Mouse (Mus musculus) regulatory T cell (primary cell): ENCODE data around the gene Nr1h4.

Experiments used
- in situ Hi-C: fragments of 300-600 bp; cut with MboI, MseI; formaldehyde crosslinking; loops from one replicate; pipeline ENCODE4 v1.15.1; 2025; ENCODE audit warnings: high pct_unique_total_duplicates

Nr1h4 gene

DNA sequence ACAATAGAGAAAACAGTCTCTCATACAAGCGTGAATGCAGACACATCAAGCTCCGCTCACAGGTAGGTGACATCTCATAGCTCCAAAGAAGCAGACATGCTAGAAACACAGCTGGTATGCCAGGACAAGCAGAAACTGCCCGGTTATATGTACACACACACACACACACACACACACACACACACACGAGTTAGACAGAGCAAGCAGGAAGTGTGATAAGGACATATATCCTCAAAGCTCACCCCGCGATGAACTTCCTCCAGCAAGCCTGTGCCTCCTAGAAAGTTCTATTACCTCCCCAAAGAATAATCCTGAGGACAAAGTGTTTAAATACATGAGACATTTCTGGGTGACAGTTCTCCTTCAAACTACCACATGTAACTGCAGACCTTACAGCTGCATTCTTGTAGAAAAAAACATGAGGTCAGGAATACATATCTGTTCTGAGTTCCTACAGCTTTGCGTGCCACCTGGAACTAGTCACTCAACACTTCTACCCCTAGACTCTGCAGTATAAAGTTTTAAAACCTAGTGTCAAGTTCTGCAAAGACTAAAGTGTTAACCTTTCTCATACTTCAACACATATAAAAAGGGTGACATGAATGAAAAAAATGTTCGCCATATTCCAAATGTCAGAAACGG lies 11.5 kb downstream of the Nr1h4 start:
- in situ Hi-C loops: no loop called here

DNA sequence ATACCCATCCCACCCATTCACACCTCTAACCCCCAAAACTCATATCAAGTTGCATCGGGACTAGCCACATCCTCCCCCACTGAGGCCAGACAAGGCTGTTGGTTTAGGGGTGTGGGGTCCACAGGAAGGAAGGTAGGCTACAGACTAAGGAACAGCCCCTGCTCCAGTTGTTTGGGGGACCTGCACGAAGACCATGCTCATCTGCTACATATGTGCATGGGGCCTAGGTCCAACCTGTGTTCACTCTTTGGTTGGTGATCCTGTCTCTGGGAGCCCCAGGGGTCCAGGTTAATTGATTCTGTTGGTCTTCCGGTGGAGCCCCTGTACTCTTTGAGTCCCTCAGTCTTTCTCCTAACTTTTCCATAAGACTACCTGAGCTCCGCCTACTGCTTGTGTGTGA lies 13.0 kb downstream of the Nr1h4 start:
- in situ Hi-C loops: no loop called here

DNA sequence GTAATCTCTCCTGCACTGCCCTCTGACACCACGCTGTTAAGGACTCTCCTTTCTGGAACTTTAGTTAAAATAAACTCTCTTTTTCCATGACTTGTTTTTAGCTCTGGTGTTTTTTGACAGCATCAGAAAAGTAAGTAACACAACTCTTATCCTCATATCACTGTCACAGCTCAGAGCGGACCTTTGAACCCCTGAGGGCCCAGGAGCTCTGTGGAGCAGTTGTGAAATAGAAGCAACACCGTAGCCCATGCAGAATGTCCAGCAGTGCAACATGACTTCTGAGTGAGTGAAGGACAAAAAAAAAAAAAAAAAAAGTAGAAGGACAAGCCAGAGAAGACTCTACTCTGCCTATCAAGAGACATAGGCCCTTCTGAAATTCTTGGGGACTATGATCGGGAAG lies 14.2 kb downstream of the Nr1h4 start:
- in situ Hi-C loops: no loop called here

DNA sequence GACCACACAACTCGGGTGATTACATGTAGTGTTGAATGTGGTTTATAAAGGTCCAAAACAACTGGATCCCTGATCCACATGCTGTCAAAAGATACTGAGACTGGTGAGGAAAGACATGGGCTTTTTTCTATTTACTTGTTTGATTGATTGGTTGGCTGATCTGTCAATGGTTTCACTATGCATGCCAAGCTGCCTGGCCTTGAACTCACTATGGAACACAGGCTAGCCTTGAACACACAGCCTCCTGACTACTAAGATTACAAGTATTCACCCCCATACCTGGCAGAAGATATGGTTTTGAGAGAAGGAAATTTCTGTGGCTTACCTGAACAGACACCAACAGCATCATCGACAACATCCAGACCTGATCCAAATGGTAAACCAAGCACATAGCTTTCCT lies 15.0 kb downstream of the Nr1h4 start:
- in situ Hi-C loops: no loop called here

DNA sequence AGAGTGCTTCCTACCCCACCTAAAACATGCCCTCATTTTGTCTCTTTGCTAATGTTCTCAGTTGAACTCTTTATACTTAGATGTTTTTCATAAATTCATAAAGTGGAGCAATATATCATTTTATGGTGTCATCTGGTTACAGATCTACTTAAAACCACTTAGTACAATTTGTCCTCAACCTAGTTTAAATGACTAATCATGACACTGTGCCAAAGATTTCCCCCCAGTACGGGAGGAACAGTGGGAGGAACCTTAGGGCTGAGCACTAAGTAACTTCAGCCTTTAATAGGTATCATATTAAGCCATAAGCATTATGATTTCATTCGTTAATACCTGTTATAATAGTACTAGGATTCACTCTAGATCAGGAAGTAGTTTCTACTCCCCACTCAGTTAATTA lies 17.6 kb downstream of the Nr1h4 start:
- in situ Hi-C loops: no loop called here

DNA sequence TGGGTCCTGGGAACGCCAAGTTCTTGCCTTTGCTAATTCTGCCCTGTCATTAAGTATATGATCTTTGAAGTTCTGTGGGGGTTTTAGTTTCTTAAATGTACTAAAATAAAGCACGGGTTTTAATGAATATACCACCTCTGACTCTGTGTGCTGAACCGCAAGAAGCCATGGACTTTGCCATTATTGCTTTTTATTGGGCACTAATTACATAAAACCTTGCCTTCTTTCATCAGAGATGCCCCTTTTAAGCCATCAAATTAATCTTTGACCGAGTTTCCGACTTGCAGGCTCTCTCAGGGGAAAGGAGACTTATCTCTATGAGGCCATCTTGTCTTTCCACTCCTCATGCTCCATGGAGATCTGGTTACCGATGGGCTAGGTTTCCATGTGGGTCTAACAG lies 20.8 kb downstream of the Nr1h4 start:
- in situ Hi-C loops: no loop called here

DNA sequence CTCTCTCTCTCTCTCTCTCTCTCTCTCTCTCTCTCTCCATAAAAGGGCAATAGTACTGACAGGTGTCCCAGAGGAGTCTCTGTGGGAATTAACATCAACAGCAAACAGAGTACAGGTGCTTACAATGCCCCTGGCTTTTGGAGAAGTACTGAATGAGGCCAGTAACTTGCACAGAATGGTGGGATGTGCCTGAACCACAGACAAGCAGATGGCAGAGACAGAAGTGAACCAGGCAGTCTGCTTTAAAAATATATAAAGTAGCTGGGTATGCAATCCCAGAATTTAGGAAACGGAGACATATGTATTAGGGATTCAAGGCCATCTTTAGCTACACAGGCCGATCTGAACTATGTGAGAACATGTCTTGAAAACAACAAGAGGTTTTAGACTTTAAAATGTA lies 22.8 kb downstream of the Nr1h4 start:
- in situ Hi-C loops: no loop called here

DNA sequence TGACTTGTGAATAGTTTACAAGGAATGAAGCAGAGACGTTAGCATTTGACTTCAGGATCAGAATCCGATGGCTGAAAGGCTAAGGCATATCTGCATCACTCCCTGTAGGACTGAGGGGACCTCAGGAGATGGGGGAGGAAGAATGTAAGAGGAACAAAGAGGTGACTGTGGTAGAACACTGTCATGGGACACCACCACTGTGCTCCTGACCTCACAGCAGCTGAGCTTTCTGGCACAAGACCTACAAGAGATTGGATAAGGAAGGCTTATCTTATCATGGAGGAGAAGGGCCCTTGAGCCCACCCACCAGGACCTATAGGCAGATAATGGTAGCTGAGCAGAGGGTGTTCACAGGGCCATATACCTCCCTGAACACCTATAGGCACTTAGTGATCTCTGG lies 24.8 kb downstream of the Nr1h4 start:
- in situ Hi-C loops: no loop called here

DNA sequence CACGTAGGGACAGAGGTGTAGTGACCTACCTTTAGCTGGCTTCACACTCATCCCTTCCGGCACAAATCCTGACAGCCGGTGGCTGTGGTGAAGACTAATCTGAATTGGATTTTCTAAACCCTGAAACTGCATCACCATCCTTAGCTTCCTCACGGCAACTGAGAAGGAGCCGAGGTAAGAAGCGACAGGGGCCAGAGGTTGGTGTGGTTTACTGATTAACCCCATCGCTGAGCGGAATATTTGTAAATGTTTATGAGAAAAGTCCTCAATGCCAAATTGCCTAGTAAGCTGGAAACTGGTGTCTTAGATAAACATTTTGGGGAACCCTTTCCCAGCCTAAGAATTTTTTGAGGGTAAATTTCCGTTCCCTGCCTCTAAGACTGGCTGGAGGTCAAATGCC lies 26.9 kb downstream of the Nr1h4 start:
- in situ Hi-C loops: no loop called here

DNA sequence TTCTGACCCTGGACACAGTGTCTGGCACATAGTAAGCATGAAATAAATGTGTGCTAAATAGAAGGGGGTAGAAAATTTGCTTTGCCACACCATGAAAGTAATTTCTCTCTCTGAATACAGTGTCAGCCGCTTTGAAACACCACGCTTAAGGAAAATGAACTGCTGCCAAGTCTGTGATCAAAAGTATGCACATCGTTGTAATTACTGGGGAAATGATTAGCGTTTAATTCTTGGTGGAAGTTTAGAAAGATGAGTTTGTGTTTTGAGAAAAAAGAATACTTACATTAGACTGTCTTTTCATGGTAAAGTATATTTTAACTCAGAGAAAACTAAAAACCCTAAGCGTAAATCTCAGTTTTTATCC lies 27.8 kb downstream of the Nr1h4 start:
- in situ Hi-C loops: no loop called here

DNA sequence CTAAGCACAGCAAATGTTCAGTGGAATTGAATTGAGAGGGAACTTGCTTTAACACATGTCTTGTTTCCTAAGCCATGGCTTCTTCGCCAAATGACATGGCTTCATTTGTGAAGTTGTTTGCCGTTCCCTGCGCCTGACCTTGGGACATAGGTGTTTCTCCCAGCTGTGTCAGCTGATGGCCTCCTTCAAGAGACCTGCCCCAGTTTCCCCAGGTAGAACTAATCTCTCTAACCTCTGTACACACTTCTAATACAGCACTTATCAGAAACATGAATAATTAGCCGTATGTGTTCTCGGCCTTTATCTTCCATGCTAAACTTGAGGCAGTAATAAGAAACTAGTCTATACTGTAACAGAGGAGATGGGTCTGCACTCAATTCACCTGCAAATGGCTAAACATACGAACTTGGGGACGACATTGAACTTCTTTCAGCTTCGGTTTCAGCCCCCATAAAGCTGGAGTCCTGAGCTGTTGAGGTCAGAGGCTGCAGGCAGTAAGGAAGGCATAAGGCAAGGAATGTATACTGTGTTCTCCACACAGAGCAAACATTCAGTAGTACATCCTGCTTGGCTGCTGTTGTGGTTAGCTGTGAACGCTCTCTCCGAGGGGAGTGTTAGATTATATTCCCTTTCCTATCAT lies 28.3 kb downstream of the Nr1h4 start:
- in situ Hi-C loops: no loop called here

DNA sequence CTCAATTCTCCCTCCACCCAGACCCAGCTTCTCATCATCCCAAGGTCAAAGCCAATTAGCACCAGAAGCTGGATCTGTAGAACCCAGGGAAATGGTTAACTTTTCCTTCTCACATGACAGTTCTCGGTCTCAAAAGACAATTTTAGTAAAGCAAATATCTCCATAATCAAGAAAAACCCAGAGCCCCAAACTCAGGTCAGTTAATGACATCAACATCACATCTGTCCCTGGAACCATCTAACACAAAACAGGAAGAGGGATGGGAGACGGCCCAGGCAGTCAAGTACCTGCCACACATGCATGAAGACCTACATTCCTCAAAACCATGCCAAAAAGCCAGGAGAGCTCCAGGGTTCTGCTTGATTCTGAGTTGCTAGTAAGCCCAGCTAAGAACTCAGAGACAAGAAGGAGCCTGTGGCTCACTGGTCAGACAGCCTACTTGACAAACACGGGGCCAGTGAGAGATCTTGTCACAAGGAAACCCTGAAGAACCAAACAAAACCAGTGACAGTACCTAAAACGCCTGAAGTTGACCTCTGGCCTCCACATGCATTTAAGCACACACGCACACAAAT lies 30.3 kb downstream of the Nr1h4 start:
- in situ Hi-C loops: no loop called here

DNA sequence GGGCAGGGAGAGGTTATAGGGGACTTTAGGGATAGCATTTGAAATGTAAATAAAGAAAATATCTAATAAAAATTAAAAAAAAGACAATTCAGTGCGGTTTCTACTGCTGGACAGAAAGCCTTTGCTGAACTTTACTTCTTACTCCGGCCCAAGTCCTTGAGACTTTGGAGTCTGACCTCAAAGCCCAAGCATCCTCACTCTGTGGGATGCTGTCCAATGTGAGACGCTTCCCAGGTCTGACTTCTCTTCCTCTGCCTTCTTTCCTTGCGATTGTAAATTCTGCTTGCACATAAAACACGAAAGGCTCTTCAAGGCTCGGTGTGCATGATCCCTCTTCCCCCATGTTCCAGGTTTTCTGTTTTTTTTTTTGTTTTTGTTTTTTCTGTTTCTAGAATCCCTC lies 31.5 kb downstream of the Nr1h4 start:
- in situ Hi-C loops: no loop called here

DNA sequence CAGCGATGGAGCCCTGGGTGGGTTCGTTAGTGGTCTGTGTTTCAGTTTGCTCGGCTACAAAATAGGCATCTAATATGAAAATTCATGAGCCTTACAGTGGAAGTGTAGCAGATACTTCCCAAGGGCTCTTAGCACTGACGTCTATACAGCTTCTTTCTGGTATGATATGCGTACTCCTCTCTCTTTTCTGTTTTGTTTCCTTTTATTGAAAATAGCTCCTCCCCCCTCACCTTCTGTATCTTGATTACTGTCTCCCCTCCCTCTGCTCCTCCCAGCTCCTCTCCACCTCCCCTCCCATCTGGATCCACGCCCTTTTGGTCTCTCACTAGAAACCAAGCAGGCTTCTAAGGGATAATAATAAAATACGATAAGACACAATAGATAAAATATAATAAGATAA lies 37.8 kb downstream of the Nr1h4 start:
- in situ Hi-C loops: no loop called here

DNA sequence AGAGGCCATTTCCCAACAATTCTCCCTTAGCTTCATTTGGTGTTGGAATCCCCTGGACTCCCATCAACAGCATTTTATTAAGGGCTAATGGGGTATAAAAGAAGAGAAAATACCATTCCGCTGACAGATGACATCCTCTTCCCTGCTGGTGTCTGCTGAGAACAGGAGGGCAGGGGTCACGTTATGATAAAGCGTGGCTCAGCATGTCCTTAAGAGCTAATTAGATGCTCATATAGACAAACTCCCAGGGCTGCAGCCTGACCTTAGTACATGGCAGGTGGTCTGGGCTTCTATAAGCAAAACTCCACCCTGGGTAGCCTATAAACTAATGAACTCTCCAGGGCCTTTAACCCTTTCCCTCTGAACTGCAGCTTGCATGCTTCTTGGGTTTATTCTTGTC lies 42.1 kb downstream of the Nr1h4 start:
- in situ Hi-C loops: no loop called here

DNA sequence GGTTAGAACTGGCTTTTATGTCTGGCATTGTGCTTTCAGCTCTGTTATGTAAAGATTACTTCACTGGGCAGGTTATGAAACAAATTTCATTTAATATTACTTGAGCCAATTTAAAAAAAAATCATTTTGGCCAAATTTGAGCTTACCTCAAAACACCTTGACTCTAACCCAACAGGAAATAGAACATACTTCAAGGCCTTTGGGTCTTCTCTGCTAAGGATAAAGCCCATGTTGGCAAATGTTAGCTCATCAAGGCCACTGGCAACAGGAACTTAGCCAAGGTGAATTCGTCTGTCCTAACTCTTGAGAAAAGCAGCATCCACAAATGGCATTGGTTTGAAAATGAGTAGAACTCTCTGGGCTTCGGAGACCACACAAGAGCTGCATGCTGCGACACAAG lies 43.1 kb downstream of the Nr1h4 start:
- in situ Hi-C loops: no loop called here

DNA sequence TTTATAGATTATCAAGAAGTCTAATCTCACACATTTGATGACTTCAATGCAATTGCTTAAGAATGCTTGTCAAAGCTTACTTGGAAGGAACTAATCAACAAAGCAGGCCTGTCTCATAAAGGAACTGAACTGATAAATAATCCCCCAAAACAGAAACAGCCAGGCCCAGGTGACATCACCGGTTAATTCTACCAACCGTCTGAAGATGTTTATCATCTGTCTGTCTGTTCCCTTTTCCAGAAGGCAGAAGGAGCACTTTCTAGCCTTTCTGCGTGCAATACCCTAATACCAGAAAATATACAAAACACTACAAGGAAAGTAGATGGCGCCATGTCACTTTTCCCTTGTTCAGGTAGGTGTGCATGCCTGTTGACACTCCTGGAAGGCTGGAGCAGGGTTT lies 43.9 kb downstream of the Nr1h4 start:
- in situ Hi-C loops: no loop called here

DNA sequence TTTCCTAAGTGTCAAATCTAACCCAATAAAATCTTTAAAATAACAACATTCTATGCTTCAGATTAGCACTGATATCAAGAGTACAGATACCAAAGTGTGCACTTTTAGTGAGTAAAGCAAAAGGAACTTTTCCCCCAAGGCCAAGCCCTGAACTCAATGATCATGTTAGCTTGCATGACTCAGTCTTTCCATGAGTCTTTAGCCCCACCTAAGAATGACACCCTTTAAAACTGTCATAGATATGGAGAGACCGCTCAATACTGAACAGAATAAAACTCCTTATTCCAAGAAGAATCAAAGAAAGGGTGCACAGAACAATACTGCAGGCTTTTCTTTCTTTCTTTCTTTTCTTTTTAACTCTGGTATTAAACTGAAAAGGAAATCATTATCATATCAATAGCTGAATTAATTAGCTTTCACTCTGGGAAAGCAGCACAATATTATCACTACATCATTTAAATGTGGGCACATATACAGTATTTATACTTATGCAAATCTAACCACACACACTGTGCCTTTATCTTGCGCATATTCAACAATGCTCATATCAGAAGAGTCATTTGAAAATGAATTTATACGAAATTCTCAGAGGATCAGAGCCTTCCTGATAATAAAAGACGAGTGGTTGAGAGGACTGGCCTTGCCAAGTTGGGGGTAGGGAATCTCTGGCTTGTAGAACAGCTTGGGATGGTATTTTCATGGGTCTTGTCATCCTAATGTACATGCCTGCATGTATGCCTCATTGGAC lies 46.2 kb downstream of the Nr1h4 start:
- in situ Hi-C loops: no loop called here

DNA sequence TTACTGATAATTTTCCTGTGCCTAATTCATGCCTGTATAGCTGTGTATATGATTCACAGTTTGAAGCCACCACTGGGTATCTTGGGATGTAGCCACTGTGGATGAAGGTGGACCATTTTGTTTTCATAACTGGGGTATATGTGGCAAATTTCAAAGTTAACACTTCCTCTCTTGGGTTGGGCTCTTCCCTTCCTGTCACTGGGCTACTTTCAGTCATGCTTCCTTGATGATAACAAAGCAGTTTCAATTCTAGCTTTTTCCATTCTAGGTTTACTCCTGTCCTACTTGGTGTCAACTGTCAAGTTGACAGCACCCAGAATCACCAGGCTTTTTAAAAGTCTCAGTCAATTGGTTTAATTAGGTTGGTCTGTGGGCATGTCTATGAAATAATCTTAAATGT lies 48.5 kb downstream of the Nr1h4 start:
- in situ Hi-C loops: no loop called here

DNA sequence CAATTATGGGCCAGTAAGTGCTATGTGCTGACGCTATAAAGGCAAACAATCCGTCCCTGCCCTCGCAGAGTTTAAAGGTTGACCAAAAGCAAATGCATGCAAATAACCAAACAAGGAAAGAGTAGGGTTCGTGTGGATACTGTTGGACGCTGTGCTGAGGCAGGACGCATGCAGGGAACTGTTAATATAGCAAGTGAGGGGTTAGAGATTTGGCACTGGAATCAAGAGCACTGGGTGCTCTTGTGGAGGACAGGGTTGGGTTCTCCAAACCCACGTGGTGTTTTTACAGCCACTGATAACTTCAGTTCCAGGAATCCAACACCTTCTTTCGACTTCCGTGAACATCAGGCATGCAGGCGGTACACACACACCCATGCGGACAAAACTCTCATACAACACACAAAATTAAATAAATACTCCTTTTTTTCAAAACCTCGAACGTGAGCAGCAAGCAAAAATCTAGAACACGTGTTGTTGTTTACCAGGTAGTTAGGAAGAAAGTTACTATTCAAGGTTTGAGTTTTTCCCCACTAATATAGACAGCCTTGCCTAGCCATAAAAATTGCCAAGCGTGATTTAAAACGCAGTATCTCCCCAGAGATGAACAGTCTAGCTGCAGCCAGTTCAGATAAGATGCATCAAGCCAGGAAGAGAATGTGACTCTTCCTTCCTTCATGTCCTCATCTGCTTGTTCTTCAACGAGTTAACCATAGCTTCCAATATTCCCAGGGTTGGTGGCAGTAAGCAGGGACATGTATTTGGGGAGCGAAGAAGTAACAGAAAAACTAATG lies 49.4 kb downstream of the Nr1h4 start:
- in situ Hi-C loops: no loop called here

DNA sequence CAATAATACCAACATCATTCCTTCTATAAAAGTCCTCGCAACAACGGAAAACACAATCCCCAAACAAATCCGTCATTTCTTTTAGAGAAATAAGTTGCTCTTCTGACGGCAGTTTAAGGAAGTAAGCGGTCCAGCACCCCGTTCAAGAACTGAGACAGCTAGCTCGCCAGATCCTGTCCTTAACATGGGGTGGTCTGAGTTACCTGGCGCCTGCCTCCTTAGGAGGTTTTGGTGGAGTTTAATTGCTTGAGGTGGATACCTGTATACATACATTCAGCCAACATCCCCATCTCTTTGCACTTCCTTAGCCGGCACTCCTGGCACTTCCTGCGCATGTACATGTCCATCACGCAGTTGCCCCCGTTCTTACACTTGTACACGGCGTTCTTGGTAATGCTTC lies 50.3 kb downstream of the Nr1h4 start:
- in situ Hi-C loops: no loop called here

DNA sequence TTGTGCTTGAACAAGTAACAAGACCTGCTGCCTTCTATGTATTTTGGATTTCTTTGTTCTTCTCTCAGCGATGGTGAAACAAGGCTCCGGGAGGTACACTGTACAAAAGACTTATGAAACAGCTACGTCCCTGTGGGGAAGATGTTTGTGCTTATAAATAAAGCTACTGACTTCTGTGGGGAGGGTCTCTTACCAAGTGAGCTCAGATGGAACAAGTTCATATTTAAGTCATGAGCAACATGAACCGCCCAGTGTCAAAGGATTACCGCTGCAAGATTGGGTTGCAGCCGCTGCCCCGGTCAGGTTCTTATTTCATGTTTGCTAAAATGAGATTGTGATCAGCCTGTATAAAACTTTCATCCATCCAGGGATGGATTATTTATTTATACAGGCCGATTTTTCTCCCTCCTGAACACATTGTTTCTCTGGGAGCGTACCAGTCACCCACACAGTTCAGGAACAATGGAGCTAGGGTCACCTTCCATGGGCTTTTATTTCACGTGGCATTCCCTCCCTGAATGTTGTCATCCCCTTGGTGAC lies 51.2 kb downstream of the Nr1h4 start:
- in situ Hi-C loops: no loop called here
